Mouse (Mus musculus) CH12.LX (cell line): ENCODE results near the gene Fam162a. TPM values are rescaled to one million over a fixed set of nuclear protein-coding genes. Genes with fewer than 3 reads are reported as not detected.
"Not testable (repeated sequence)": the region's sequence is repeated elsewhere in the genome, so short reads cannot be mapped to it uniquely, and the experiment has no call there.

Experiments used
- DNase-seq: peaks from one replicate; pipeline ENCODE4 v3.0.0-alpha.2; 2013; ENCODE audit errors: extremely low read depth
- H3K27ac ChIP-seq: 2 replicates; pipeline ENCODE4 v1.5.1; 2012; ENCODE audit warnings: low read depth, mild to moderate bottlenecking, control low read depth, moderate library complexity; ENCODE audit not compliant: insufficient read depth
- H3K27me3 ChIP-seq: replicated peaks from 2 replicates; pipeline ENCODE3; 2012; ENCODE audit warnings: inconsistent platforms
- H3K36me3 ChIP-seq, 2 experiments: replicated peaks in 1 of 2; 2 replicates each; pipeline versions ENCODE3 to v1.6.1; 2012; ENCODE audit warnings: inconsistent platforms in 1 of 2, low read length in 1 of 2, mild to moderate bottlenecking in 1 of 2, mixed read lengths in 1 of 2, moderate library complexity in 1 of 2; ENCODE audit not compliant: control insufficient read depth in 1 of 2, insufficient read depth in 1 of 2
- H3K4me1 ChIP-seq, 2 experiments: 2 replicates each; pipeline ENCODE4 v1.6.1; 2012; ENCODE audit warnings: inconsistent platforms in 1 of 2, moderate library complexity in 1 of 2; ENCODE audit not compliant: insufficient read depth in 2 of 2, control insufficient read depth in 1 of 2
- H3K4me2 ChIP-seq: 2 replicates; pipeline ENCODE4 v1.6.1; 2012; ENCODE audit warnings: low read depth, mild to moderate bottlenecking, control low read depth; ENCODE audit not compliant: poor library complexity, insufficient read depth, severe bottlenecking
- H3K4me3 ChIP-seq, 3 experiments: fragments of 150-350 bp in 1 of 3; sonication (generic) in 1 of 3; replicated peaks in 1 of 3; 2 replicates each; pipeline versions ENCODE3 to v1.5.1; 2011 to 2012; ENCODE audit warnings: low read depth in 2 of 3, low read length in 2 of 3, mild to moderate bottlenecking in 2 of 3, moderate library complexity in 2 of 3, control low read depth in 1 of 3, improper control_type of control experiment in 1 of 3, inconsistent platforms in 1 of 3, mixed read lengths in 1 of 3; ENCODE audit not compliant: poor library complexity in 1 of 3
- H3K79me2 ChIP-seq: replicated peaks from 2 replicates; pipeline ENCODE4 v1.6.1; 2012; ENCODE audit warnings: mild to moderate bottlenecking, moderate library complexity; ENCODE audit not compliant: control insufficient read depth, poor library complexity, insufficient read depth, severe bottlenecking; ENCODE audit errors: extremely low read depth
- H3K9ac ChIP-seq: 2 replicates; pipeline ENCODE4 v1.6.1; 2012; ENCODE audit warnings: low read depth, mild to moderate bottlenecking, control low read depth, moderate library complexity; ENCODE audit not compliant: insufficient read depth
- H3K9me3 ChIP-seq: replicated peaks from 2 replicates; pipeline ENCODE3; 2012; ENCODE audit warnings: low read length, inconsistent platforms, mixed read lengths
- ELF1 ChIP-seq: IDR thresholded peaks from 2 replicates; pipeline ENCODE4 v1.6.1; 2014; ENCODE audit warnings: low read depth, mild to moderate bottlenecking, inconsistent platforms, low read length, improper control_type of control experiment
- EP300 ChIP-seq: IDR thresholded peaks from 2 replicates; pipeline ENCODE4 v1.6.1; 2011; ENCODE audit warnings: low read length, improper control_type of control experiment
- ETS1 ChIP-seq: conservative IDR thresholded peaks from 2 replicates; pipeline ENCODE4 v1.6.1; 2012; ENCODE audit warnings: low read depth, mild to moderate bottlenecking, inconsistent platforms, low read length, improper control_type of control experiment, moderate library complexity
- GABPA ChIP-seq: IDR thresholded peaks from 2 replicates; pipeline ENCODE4 v1.6.1; 2012; ENCODE audit warnings: low read depth, low read length, improper control_type of control experiment, inconsistent platforms; ENCODE audit not compliant: insufficient replicate concordance
- KAT2A ChIP-seq: IDR thresholded peaks from 2 replicates; pipeline ENCODE4 v1.6.1; 2012; ENCODE audit warnings: low read length, improper control_type of control experiment, inconsistent platforms; ENCODE audit not compliant: insufficient replicate concordance
- NRF1 ChIP-seq: IDR thresholded peaks from 2 replicates; pipeline ENCODE4 v1.6.1; 2014; ENCODE audit warnings: low read depth, mild to moderate bottlenecking, inconsistent platforms, low read length, improper control_type of control experiment, moderate library complexity
- POLR2AphosphoS2 ChIP-seq: IDR thresholded peaks from 2 replicates; pipeline ENCODE4 v1.6.1; 2011; ENCODE audit warnings: low read depth, low read length, improper control_type of control experiment
- ZKSCAN1 ChIP-seq: IDR thresholded peaks from 2 replicates; pipeline ENCODE4 v1.6.1; 2012; ENCODE audit warnings: low read depth, inconsistent platforms, low read length, improper control_type of control experiment, borderline replicate concordance
- ZNF384 ChIP-seq: IDR thresholded peaks from 2 replicates; pipeline ENCODE4 v1.6.1; 2012; ENCODE audit warnings: low read depth, low read length, improper control_type of control experiment, inconsistent platforms
- dilution Hi-C: fragments of 300-500 bp; cut with MboI; formaldehyde crosslinking; loops from 2 replicates; pipeline ENCODE4 v1.14.3; 2020; ENCODE audit warnings: low sequenced_read_pairs; ENCODE audit not compliant: extremely low pct_unique_long_range_greater_than_20kb, extremely low pct_ligation_motif_present
- in situ Hi-C: fragments of 300-500 bp; cut with MboI; formaldehyde crosslinking; loops from 3 replicates; pipeline ENCODE4 v1.14.3; 2019; ENCODE audit warnings: low sequenced_read_pairs, low pct_ligation_motif_present, low pct_unique_long_range_greater_than_20kb, mixed read lengths
- polyA plus RNA-seq: library from polyadenylated mRNA; unstranded; fragments of >175 nt; gene quantifications from 2 replicates; pipeline ENCODE4 v1.2.1, GENCODE M21; 2012; ENCODE audit warnings: low read depth; ENCODE audit not compliant: insufficient read length
- total RNA-seq, 2 experiments: library from RNA; depleted of rRNA; stranded (reverse); fragments of 300-350 nt in 1 of 2; fragments of >200 nt in 1 of 2; gene quantifications; 2 replicates each; pipeline ENCODE4 v1.2.3; 2012 to 2014

Gene Fam162a
- total and polyA plus RNA-seq, 3 experiments = 172 to 419 (median 369) TPM

DNA sequence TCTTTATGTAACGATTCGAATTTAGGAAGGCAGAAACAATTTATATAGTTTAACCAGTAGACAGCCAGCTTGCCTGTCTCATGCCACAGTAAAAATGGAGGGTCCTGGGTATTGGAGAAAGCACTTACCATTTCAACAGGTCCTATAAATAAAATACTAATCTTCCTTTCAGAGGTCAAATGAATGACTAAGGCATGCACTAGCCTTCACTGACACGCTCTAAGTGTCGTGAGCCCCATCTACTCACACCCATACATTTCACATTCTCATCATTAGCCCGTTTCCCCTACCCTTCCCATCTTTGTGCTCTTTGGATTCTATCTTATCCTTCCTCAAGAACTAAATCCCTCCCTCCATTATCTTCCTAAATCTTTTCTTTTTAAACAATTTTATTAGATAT lies 6.5 kb downstream of the Fam162a start:
- dilution Hi-C loops = no loop called here
- peaks cover 0 to 74% of the 10 kb centered on the region in 2 experiments for H3K36me3 ChIP-seq

DNA sequence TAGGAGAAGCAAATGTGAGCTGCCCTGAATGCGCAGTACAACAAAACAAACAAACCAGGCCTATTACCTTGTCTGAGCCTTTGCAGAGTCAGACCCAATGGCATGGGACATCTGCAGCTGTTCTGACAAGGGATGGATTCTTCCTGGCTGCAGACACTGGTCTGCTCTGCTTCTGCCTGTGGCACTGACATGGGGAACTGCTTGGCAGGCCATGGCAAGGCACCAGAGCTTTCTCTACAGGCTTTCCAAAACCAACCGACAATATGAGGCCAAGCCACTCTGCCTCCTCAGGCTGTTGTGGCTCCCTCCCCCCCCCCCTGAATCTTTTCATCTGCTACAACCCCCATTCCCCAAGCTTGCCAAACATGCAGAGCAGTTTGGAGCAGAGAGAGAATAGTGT lies 8.1 kb downstream of the Fam162a start:
- Histone ChIP-seq H3K9me3 (no peaks in the 10 kb centered on the region), H3K4me2 (no peak overlapping the region), H3K27ac (no peak overlapping the region), H3K4me3 (no peak overlapping the region), H3K27me3 (no peaks in the 10 kb centered on the region), H3K79me2 (peaks cover 2% of the 10 kb centered on the region; the same call in 1 of the 2 replicates), H3K4me1 (peaks cover 2 to 13% of the 10 kb centered on the region in 2 experiments), H3K9ac (no peak overlapping the region), H3K36me3 (peaks cover 0 to 68% of the 10 kb centered on the region in 2 experiments)
- TF ChIP-seq ETS1 = no peak
- no peak for TF ChIP-seq ELF1
- DNase-seq = no peak
- dilution Hi-C loops = no loop called here
- in situ Hi-C loops = no loop called here

More for the DNA sequence above, 6.5 kb downstream of the Fam162a start:
- DNase-seq = no peak
- H3K79me2 ChIP-seq = peaks cover 10% of the 10 kb centered on the region
- in situ Hi-C loops = no loop called here
- peaks cover 9 to 27% of the 10 kb centered on the region in 2 experiments for H3K4me1 ChIP-seq
- no peak overlapping the region for H3K9ac ChIP-seq
- no peak overlapping the region for H3K27ac ChIP-seq
- H3K4me2 ChIP-seq = no peak overlapping the region
- H3K27me3 ChIP-seq = no peaks in the 10 kb centered on the region
- TF ChIP-seq ZNF384 (no peak), ETS1 (no peak), GABPA (no peak), EP300 (no peak), KAT2A (no peak), NRF1 (no peak), POLR2AphosphoS2 (0 out of 2 replicates have a peak, but pooled peaks have one; percentile 2), ZKSCAN1 (no peak)
- H3K9me3 ChIP-seq = no peaks in the 10 kb centered on the region
- no peak overlapping the region for H3K4me3 ChIP-seq

DNA sequence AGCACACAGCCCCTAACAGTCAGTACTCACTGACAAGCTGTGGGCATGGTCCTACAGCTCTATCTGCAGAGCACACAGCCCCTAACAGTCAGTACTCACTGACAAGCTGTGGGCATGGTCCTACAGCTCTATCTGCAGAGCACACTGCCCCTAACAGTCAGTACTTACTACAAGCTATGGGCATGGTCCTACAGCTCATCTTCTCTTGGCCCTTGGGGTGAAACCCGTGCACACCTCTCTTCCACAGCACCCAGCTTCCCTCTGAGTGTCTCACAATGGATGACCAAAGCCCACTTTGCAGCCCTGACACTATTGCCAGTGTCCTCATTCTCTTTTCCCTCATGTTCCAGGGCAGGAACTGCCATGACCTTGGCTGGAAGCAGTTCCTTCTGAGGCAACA lies 8.9 kb downstream of the Fam162a start:
- H3K9ac ChIP-seq, H3K27ac ChIP-seq, H3K4me3 ChIP-seq, H3K9me3 ChIP-seq, H3K4me2 ChIP-seq, in situ Hi-C loops, dilution Hi-C loops, H3K27me3 ChIP-seq, DNase-seq, H3K79me2 ChIP-seq: not testable (repeated sequence)
- peaks cover 0 to 63% of the 10 kb centered on the region in 2 experiments for H3K36me3 ChIP-seq
- peaks cover 0 to 11% of the 10 kb centered on the region in 2 experiments; a peak in 1 of 4 replicates for H3K4me1 ChIP-seq
